Mouse (Mus musculus) ES-E14 (cell line): ENCODE data around the gene Gtdc1.

Source experiments
- HCFC1 ChIP-seq: IDR thresholded peaks from 2 replicates; pipeline ENCODE4 v1.6.1; 2012; ENCODE audit warnings: low read length, inconsistent platforms, borderline replicate concordance; ENCODE audit not compliant: insufficient read depth
- MAFK ChIP-seq: IDR thresholded peaks from 2 replicates; pipeline ENCODE4 v1.6.1; 2014; ENCODE audit warnings: mild to moderate bottlenecking, low read depth, low read length, inconsistent platforms; ENCODE audit not compliant: insufficient read depth
- ZNF384 ChIP-seq: IDR thresholded peaks from 2 replicates; pipeline ENCODE4 v1.6.1; 2012; ENCODE audit warnings: low read depth, low read length, inconsistent platforms

DNA sequence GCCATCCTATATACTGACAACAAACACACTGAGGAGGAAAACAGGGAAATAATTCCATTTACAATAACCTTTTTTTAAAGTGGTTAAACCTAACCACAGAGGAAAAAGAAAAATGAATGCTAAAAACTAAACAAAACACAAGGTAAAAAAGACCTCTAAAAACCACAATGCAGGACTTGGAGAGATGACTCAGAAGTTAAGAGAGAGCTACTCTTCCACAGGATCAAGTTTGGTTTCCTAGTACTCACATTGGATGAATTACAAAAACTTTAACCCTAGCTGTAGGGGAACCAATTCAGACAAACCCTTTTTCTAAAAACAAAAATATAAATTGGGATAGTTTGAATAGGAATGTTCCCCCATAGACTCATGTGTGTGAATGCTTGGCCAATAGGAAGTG lies 77.8 kb downstream of the Gtdc1 start:
- TF ChIP-seq ZNF384 (no peak), MAFK (no peak), HCFC1 (no peak)
